Mouse (Mus musculus): ENCODE results near the gene B3gnt4. TPM values are rescaled to one million over a fixed set of nuclear protein-coding genes. Genes with fewer than 3 reads are reported as not detected.

Gene B3gnt4
- total RNA-seq, 2 experiments from 2014 or later = 0.15 TPM; not detected in 1

GRCm38 (mm10) chr5:123525281-123525680, 15.0 kb downstream of the B3gnt4 start, which contains the start of gene Gm49027:
Gm49027 (minus strand) TSS chr5:123525488.
- peak; percentile 53 for ATAC-seq (replicated peaks; ENCODE audit: poor library complexity)

DNA sequence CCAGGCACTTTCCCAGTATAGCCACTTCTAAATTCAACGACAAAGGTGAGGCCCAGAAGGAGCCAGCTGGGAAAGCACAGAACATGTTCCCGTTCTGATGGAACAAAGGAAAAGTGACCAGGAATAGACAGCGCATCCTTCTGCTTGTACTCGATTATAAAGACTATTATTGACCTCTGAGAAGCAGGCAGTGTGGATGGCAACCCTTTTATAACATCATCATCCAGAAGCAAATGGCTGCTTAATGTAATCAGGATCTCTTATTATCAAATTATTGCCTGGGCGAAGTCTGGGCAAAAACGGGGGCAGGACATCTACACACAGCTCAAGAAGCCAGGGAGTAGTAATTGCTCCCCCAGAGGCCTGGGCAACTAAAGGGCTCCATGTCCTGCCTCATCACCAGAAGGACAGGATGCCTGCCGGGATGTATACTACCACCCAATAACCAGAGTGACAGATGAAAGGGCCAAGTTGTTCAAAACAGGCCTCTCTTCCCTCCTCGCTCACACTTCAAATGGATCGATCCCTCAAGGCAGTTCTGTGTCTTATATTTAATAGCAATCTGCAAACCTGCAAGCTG, 15.7 kb downstream of the B3gnt4 start:
- no peak for ATAC-seq (replicated peaks; ENCODE audit: poor library complexity)

- no peak for ATAC-seq (replicated peaks; ENCODE audit: poor library complexity)
Observed at GRCm38 (mm10) chr5:123528641-123529040, 18.4 kb downstream of the B3gnt4 start.

DNA sequence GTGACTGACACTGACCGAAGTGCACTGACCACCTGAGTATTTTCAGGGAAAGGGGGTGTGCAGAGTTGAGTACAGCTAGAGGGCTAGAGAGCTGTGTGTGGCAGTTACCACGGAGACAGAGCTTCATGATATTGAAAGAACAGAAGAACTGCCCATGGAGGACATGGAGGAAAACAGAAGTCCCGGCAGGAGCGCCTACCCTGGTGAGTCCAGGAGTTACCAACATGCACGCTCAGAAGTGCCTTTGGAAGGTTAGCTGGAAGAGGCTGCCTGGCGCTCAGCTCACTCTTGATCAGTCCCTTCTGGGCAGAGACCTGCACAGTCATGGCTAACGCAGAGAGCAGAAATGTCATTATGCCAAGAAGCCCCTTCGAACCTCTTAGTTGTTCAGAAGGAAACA, 19.8 kb downstream of the B3gnt4 start:
- ATAC-seq (replicated peaks; ENCODE audit: poor library complexity) = no peak

DNA sequence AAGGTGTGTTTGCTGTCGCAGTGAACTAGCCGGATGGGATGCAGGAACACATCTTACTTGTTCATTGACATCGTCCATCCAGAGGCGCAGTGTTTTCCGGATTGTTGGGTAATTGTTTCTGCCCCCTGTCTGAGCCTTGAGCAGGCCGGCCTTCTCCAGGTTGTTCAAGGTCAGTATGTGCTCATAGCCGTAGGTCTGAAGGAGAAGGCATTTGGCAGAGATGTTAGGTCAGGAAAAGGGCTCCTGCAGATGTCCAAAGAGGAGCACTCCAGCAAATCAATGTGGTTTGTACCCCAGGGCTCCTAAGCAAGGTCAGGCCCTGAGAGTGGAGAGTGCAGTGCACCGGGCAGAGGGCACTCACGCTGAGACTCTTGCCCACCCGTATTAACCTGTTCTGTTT, 23.5 kb downstream of the B3gnt4 start:
- ATAC-seq (replicated peaks; ENCODE audit: poor library complexity) = no peak

DNA sequence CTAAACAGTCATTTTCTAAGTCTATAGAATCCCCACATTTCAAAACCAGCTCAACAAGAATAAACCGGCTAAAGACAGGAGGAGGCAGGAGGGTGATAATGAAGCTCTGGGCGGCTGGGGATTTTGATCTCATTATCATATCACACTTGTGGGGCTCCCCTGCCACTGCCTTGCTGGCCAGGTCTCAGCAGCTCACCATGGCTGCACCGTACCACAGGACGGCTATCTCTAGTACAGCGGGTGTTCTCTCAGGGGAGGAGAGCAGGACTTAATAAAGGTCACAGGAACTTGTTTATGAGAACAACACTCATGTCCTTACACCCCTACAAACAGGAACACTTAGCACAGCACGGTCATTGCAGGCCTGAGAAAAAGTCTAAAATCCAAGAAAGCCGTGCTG, 45.4 kb downstream of the B3gnt4 start:
- peak; percentile 86 for ATAC-seq (replicated peaks; ENCODE audit: poor library complexity)

GRCm38 (mm10) chr5:123556451-123556850, 46.2 kb downstream of the B3gnt4 start:
- no peak for ATAC-seq (replicated peaks; ENCODE audit: poor library complexity)

- ATAC-seq (replicated peaks; ENCODE audit: poor library complexity) = no peak
Observed at GRCm38 (mm10) chr5:123559588-123559987, 49.3 kb downstream of the B3gnt4 start.

DNA sequence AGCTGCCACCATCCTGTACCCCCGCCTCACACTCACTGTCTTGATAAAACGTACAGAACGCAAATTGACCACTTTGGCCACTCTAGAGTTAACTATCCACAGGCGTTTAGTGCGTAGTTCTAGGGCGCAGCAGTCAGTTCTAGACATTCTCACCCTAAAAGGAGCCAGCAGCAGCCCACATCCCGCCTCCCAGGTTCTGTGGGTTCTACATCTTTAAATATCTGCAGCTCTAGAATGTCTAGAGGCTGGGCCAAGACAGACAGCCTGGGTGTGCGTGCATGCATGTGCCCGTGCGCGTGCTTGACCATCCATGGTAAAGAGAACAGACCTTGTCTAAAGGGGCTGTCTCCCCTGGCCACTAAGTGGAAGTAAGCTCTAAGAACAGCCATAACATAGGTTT, 50.9 kb downstream of the B3gnt4 start:
- ATAC-seq (replicated peaks; ENCODE audit: poor library complexity) = no peak

Other genes with a start within 250 kb of the B3gnt4 start
- gene Bcl7a, start 166.6 kb upstream of the B3gnt4 start, total RNA-seq (2015) = 16.3 and 20.0 TPM in 2 replicates
- 14.7 and 17.5 TPM in 2 replicates for gene Bcl7a, start 166.6 kb upstream of the B3gnt4 start, total RNA-seq (2017)
- gene Mlxip, start 115.7 kb upstream of the B3gnt4 start, total RNA-seq (2015) = 32.6 TPM in 2 replicates
- 11.0 and 11.3 TPM in 2 replicates for gene Mlxip, start 115.7 kb upstream of the B3gnt4 start, total RNA-seq (2017)
- gene Lrrc43, start 21.2 kb upstream of the B3gnt4 start, total RNA-seq (2015) = not detected in 2 replicates
- gene Lrrc43, start 21.2 kb upstream of the B3gnt4 start, total RNA-seq (2017) = not detected in 2 replicates
- gene Il31, start 21.0 kb upstream of the B3gnt4 start, total RNA-seq (2015) = not detected in 2 replicates
- not detected in 2 replicates for gene Il31, start 21.0 kb upstream of the B3gnt4 start, total RNA-seq (2017)
- 32.8 and 50.5 TPM in 2 replicates for gene Diablo, start 13.7 kb downstream of the B3gnt4 start, total RNA-seq (2015)
- gene Diablo, start 13.7 kb downstream of the B3gnt4 start, total RNA-seq (2017) = 49.0 and 53.3 TPM in 2 replicates
- gene Gm49027, start 15.0 kb downstream of the B3gnt4 start, total RNA-seq (2015) = 0.17 TPM in 1 of 2 replicates, not detected in the other
- gene Gm49027, start 15.0 kb downstream of the B3gnt4 start, total RNA-seq (2017) = 0.17 TPM in 1 of 2 replicates, not detected in the other
- 16.4 and 17.7 TPM in 2 replicates for gene Vps33a, start 62.6 kb downstream of the B3gnt4 start, total RNA-seq (2015)
- 24.4 and 25.7 TPM in 2 replicates for gene Vps33a, start 62.6 kb downstream of the B3gnt4 start, total RNA-seq (2017)
- 45.7 and 46.4 TPM in 2 replicates for gene Clip1, start 174.2 kb downstream of the B3gnt4 start, total RNA-seq (2015)
- gene Clip1, start 174.2 kb downstream of the B3gnt4 start, total RNA-seq (2017) = 72.5 and 98.3 TPM in 2 replicates
- 50.8 and 52.0 TPM in 2 replicates for gene Zcchc8, start 210.6 kb downstream of the B3gnt4 start, total RNA-seq (2015)
- gene Zcchc8, start 210.6 kb downstream of the B3gnt4 start, total RNA-seq (2017) = 103 and 131 TPM in 2 replicates
- 159 and 160 TPM in 2 replicates for gene Rsrc2, start 239.0 kb downstream of the B3gnt4 start, total RNA-seq (2015)
- 192 and 249 TPM in 2 replicates for gene Rsrc2, start 239.0 kb downstream of the B3gnt4 start, total RNA-seq (2017)
- 49.3 and 53.1 TPM in 2 replicates for gene Kntc1, start 239.3 kb downstream of the B3gnt4 start, total RNA-seq (2015)
- 30.5 and 39.6 TPM in 2 replicates for gene Kntc1, start 239.3 kb downstream of the B3gnt4 start, total RNA-seq (2017)

Measured in megakaryocyte progenitor cell, adult 5-6 weeks (primary cell).